Mouse (Mus musculus) ES-Bruce4 (cell line): ENCODE measurements at regions not wholly inside any gene's neighbourhood (a gene's known extent, or its start where the extent isn't known, plus 50 kb on each side); places are given as distances from the start of the nearest gene placed in this dataset.

Source experiments
- H3K27ac ChIP-seq: 2 replicates; pipeline ENCODE4 v1.5.1; 2012; ENCODE audit warnings: low read length, inconsistent platforms; ENCODE audit not compliant: insufficient read depth
- H3K27me3 ChIP-seq: 2 replicates; pipeline ENCODE4 v1.6.1; 2012; ENCODE audit warnings: mild to moderate bottlenecking, low read length, inconsistent platforms; ENCODE audit not compliant: control insufficient read depth, poor library complexity, insufficient read depth, severe bottlenecking
- H3K36me3 ChIP-seq: 2 replicates; pipeline ENCODE4 v1.6.1; 2012; ENCODE audit warnings: inconsistent platforms, mild to moderate bottlenecking, low read length, moderate library complexity; ENCODE audit not compliant: control insufficient read depth, poor library complexity, insufficient read depth, severe bottlenecking
- H3K4me1 ChIP-seq: one replicate; pipeline ENCODE4 v1.8.1; 2011; ENCODE audit warnings: low read length; ENCODE audit not compliant: control insufficient read depth, insufficient read depth
- H3K4me3 ChIP-seq: 2 replicates; pipeline ENCODE4 v1.5.1; 2011; ENCODE audit warnings: low read depth, mild to moderate bottlenecking, low read length
- H3K9ac ChIP-seq: 2 replicates; pipeline ENCODE4 v1.6.1; 2012; ENCODE audit warnings: low read depth, mild to moderate bottlenecking, inconsistent platforms; ENCODE audit not compliant: poor library complexity, severe bottlenecking
- H3K9me3 ChIP-seq: replicated peaks from 2 replicates; pipeline ENCODE4 v1.6.1; 2012; ENCODE audit warnings: mild to moderate bottlenecking, low read length, inconsistent platforms; ENCODE audit not compliant: control insufficient read depth, poor library complexity, insufficient read depth, severe bottlenecking
- CTCF ChIP-seq: IDR thresholded peaks from one replicate; pipeline ENCODE4 v1.8.1; 2011; ENCODE audit warnings: low read depth, low read length
- EP300 ChIP-seq: IDR thresholded peaks from 2 replicates; pipeline ENCODE4 v1.6.1; 2011; ENCODE audit warnings: low read depth, low read length; ENCODE audit not compliant: insufficient read depth
- POLR2A ChIP-seq: IDR thresholded peaks from one replicate; pipeline ENCODE4 v1.8.1; 2011; ENCODE audit warnings: low read length; ENCODE audit not compliant: insufficient read depth

GRCm38 (mm10) chr13:10799351-10799913, 438.8 kb upstream of the Chrm3 start:
- no peak overlapping the region for H3K27ac ChIP-seq
- no peaks in the 10 kb centered on the region for H3K9me3 ChIP-seq
- no peak overlapping the region for H3K4me3 ChIP-seq
- no peaks in the 10 kb centered on the region for H3K4me1 ChIP-seq
- TF ChIP-seq CTCF (no peak), POLR2A (no peak), EP300 (no peak)
- H3K27me3 ChIP-seq, result no peaks in the 10 kb centered on the region
- H3K9ac ChIP-seq, result no peak overlapping the region
- H3K36me3 ChIP-seq, result no peaks in the 10 kb centered on the region
